Mouse (Mus musculus) urinary bladder, adult 2 months (tissue): ENCODE results near the gene Galr3. TPM values are rescaled to one million over a fixed set of nuclear protein-coding genes. Genes with fewer than 3 reads are reported as not detected.

Source experiments
- polyA plus RNA-seq: library from polyadenylated mRNA; depleted of rRNA; stranded (reverse); fragments of >200 nt; gene quantifications from 2 replicates; pipeline ENCODE4 v1.2.3, GENCODE M21; 2012; rRNA removed

Galr3 gene
- polyA plus RNA-seq, 1 experiment, result 0.14 TPM

Other genes with a start within 250 kb of the Galr3 start
- 8.6 and 9.5 TPM in 2 replicates for gene Card10, start 238.8 kb upstream of the Galr3 start, polyA plus RNA-seq
- 21.0 and 21.6 TPM in 2 replicates for gene Cdc42ep1, start 199.3 kb upstream of the Galr3 start, polyA plus RNA-seq
- gene Lgals2, start 186.4 kb upstream of the Galr3 start, polyA plus RNA-seq, result 1.3 and 2.1 TPM in 2 replicates
- gene Gga1, start 164.7 kb upstream of the Galr3 start, polyA plus RNA-seq, result 53.5 and 56.7 TPM in 2 replicates
- gene Gm49510, start 142.2 kb upstream of the Galr3 start, polyA plus RNA-seq, result 0.04 and 0.06 TPM in 2 replicates
- 34.6 and 35.1 TPM in 2 replicates for gene Sh3bp1, start 142.1 kb upstream of the Galr3 start, polyA plus RNA-seq
- 2.4 and 3.8 TPM in 2 replicates for gene Pdxp, start 128.0 kb upstream of the Galr3 start, polyA plus RNA-seq
- gene Lgals1, start 115.2 kb upstream of the Galr3 start, polyA plus RNA-seq, result 979 and 1,151 TPM in 2 replicates
- 26.5 and 30.7 TPM in 2 replicates for gene Nol12, start 107.0 kb upstream of the Galr3 start, polyA plus RNA-seq
- gene Triobp, start 94.2 kb upstream of the Galr3 start, polyA plus RNA-seq, result 47.1 and 57.9 TPM in 2 replicates
- gene H1f0, start 13.4 kb upstream of the Galr3 start, polyA plus RNA-seq, result 103 and 117 TPM in 2 replicates
- 24.5 and 26.0 TPM in 2 replicates for gene Ankrd54, start 21.0 kb downstream of the Galr3 start, polyA plus RNA-seq
- gene Eif3l, start 33.3 kb downstream of the Galr3 start, polyA plus RNA-seq, result 125 and 145 TPM in 2 replicates
- 63.5 and 79.4 TPM in 2 replicates for gene Micall1, start 67.0 kb downstream of the Galr3 start, polyA plus RNA-seq
- gene Polr2f, start 99.1 kb downstream of the Galr3 start, polyA plus RNA-seq, result 145 and 194 TPM in 2 replicates
- 3.7 and 4.0 TPM in 2 replicates for gene 1700088E04Rik, start 99.4 kb downstream of the Galr3 start, polyA plus RNA-seq
- gene Sox10, start 123.4 kb downstream of the Galr3 start, polyA plus RNA-seq, result 11.0 and 11.8 TPM in 2 replicates
- gene Pick1, start 187.3 kb downstream of the Galr3 start, polyA plus RNA-seq, result 33.3 and 41.7 TPM in 2 replicates
- gene Gm49486, start 187.5 kb downstream of the Galr3 start, polyA plus RNA-seq, result 0.96 and 1.1 TPM in 2 replicates
- 0.04 and 0.21 TPM in 2 replicates for gene Slc16a8, start 212.9 kb downstream of the Galr3 start, polyA plus RNA-seq
- gene Baiap2l2, start 243.7 kb downstream of the Galr3 start, polyA plus RNA-seq, result 4.5 and 4.8 TPM in 2 replicates